Mouse (Mus musculus) stomach, postnatal 0 days (tissue): ENCODE measurements around the gene Plcb1. TPM values are rescaled to one million over a fixed set of nuclear protein-coding genes. Genes with fewer than 3 reads are reported as not detected.

Experiments used
- ATAC-seq: fragments of 200-750 bp; cut with Nextera tagmentation; 2 replicates; pipeline ENCODE4 v1.8.0; 2017; ENCODE audit not compliant: low FRiP score, low TSS enrichment
- DNase-seq: peaks from one replicate; pipeline ENCODE4 v3.0.0-alpha.2; 2016; ENCODE audit warnings: low spot score
- H3K27ac ChIP-seq: fragments of 300-500 bp; sonication (generic); replicated peaks from 2 replicates; pipeline ENCODE4 v1.5.1; 2014; ENCODE audit warnings: mild to moderate bottlenecking, control low read depth
- H3K27me3 ChIP-seq: fragments of 300-500 bp; sonication (generic); 2 replicates; pipeline ENCODE4 v1.6.1; 2014; ENCODE audit warnings: low read length; ENCODE audit not compliant: control insufficient read depth, insufficient read depth
- H3K36me3 ChIP-seq: fragments of 300-500 bp; sonication (generic); 2 replicates; pipeline ENCODE4 v1.6.1; 2014; ENCODE audit warnings: low read length, mixed read lengths; ENCODE audit not compliant: control insufficient read depth, insufficient read depth
- H3K4me1 ChIP-seq: fragments of 300-500 bp; sonication (generic); replicated peaks from 2 replicates; pipeline ENCODE4 v1.6.1; 2014; ENCODE audit warnings: antibody characterized with exemption; ENCODE audit not compliant: control insufficient read depth, insufficient read depth
- H3K4me2 ChIP-seq: fragments of 300-500 bp; sonication (generic); replicated peaks from 2 replicates; pipeline ENCODE4 v1.6.1; 2014; ENCODE audit warnings: low read depth, mild to moderate bottlenecking, control low read depth, moderate library complexity
- H3K4me3 ChIP-seq: fragments of 300-500 bp; sonication (generic); 2 replicates; pipeline ENCODE4 v1.5.1; 2014; ENCODE audit warnings: low read depth, low read length, control low read depth
- H3K9ac ChIP-seq: fragments of 300-500 bp; sonication (generic); 2 replicates; pipeline ENCODE4 v1.6.1; 2014; ENCODE audit warnings: mild to moderate bottlenecking, low read length, control low read depth, mixed read lengths
- H3K9me3 ChIP-seq: fragments of 300-500 bp; sonication (generic); 2 replicates; pipeline ENCODE4 v1.6.1; 2016; ENCODE audit warnings: low read length; ENCODE audit not compliant: control insufficient read depth
- CTCF ChIP-seq: IDR thresholded peaks from 2 replicates; pipeline ENCODE4 v1.5.1; 2016; ENCODE audit warnings: antibody characterized with exemption, low read depth, mild to moderate bottlenecking, moderate library complexity
- EP300 ChIP-seq: optimal IDR thresholded peaks from 2 replicates; pipeline ENCODE3; 2016; ENCODE audit warnings: antibody characterized with exemption
- WGBS: fragments of 180-500 bp; shearing (Covaris S2); extraction: QIAGEN DNeasy Blood & Tissue Kit; methylation state at CpG from one replicate; pipeline ENCODE4 v1.1.7; 2014; 5-methylcytosine and 5-hydroxymethylcytosine counted together
- polyA plus RNA-seq: library from polyadenylated mRNA; unstranded; fragments of >200 nt; fragmentation: Nextera tagmentation; extraction: Ambion mirVana; gene quantifications from 2 replicates; pipeline ENCODE4 v1.2.1, GENCODE M21; 2015

Plcb1 gene
- polyA plus RNA-seq, 1 experiment from 2014 or later, result 7.0 TPM

DNA sequence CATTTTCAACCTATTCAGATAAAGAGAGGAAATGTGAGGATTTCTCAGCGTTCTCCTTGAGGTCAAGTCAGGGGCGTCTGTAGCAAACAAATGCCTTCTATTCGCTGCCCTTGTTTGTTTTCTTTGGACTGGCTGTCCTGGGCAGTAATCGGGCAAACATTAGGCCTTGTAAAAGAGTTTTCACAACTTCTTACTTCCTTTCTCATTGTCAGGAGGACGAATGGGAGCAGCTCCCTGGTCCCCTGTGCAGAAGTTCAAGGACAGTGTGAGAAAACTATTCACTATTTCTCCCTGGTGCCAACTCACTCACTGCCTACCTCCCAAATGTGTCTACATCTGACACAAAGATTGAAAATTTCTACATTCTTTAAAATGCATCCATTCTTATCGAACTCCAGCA lies 188.8 kb downstream of the Plcb1 start:
- no peak overlapping the region for H3K9ac ChIP-seq

DNA sequence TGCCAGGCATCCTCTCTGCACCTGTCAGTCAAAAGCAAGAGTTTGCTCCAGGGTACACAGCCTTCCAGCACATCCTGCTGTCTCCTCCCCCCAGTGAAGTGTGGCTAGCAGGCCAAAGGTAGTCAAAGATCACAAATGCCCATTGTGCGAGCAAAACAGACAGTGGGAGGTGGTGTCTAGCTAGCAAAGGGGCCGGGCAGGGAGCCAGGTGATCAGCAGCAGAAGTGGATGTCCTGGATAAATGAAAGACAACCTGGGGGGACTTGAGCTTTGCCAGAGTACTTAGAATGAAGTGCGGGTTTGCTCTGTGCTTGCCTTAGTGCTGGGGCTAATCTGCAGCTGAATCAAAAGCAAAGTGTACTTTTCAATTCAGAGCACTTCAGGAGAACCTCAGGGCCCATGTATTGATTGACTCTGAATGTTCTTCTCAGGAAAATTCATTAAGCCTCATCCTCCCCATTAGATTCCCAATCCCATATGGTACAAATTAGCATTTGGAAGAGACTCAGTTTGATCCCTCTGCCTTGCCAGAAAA lies 191.0 kb downstream of the Plcb1 start:
- H3K9me3 ChIP-seq, result no peaks in the 10 kb centered on the region
- 54% methylated on average over 3 of the region's 3 CpGs for WGBS
- no peak overlapping the region for H3K9ac ChIP-seq
- H3K36me3 ChIP-seq, result no peaks in the 10 kb centered on the region
- no peak overlapping the region for H3K27ac ChIP-seq
- ATAC-seq (no peak), DNase-seq (no peak)
- H3K4me2 ChIP-seq, result no peak overlapping the region
- H3K4me3 ChIP-seq, result no peak overlapping the region
- no peaks in the 10 kb centered on the region for H3K4me1 ChIP-seq
- TF ChIP-seq EP300 (no peak), CTCF (no peak)
- H3K27me3 ChIP-seq, result no peaks in the 10 kb centered on the region

More for the DNA sequence above, 188.8 kb downstream of the Plcb1 start:
- Histone ChIP-seq H3K27ac (no peak overlapping the region), H3K4me2 (no peak overlapping the region), H3K36me3 (no peaks in the 10 kb centered on the region), H3K27me3 (no peaks in the 10 kb centered on the region), H3K4me3 (no peak overlapping the region), H3K9me3 (no peaks in the 10 kb centered on the region), H3K4me1 (no peaks in the 10 kb centered on the region)
- DNase-seq (no peak), ATAC-seq (no peak)
- 42% methylated on average over 6 of the region's 6 CpGs for WGBS
- no peak for TF ChIP-seq CTCF
- no peak for TF ChIP-seq EP300

DNA sequence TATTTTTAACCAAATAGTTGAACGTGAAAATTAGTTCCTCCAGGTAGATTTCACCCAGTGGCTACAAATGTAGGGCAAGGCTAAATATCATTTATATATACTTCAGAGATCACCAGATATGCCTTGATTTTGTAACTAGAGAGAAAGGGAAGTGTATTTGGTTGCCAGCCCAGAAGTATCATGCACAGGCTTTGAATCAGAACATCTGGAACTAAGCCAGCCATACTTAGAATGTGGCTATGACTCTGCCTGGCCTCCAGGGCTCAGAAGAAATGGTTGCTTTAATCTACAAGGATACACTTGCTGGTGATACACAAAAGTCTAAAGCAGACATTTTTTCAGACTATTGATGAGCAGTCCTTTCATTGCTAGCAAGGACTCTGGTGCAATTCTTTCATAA lies 191.8 kb downstream of the Plcb1 start:
- H3K9me3 ChIP-seq, result no peaks in the 10 kb centered on the region
- no peak overlapping the region for H3K27ac ChIP-seq
- ATAC-seq (no peak), DNase-seq (no peak)
- no peaks in the 10 kb centered on the region for H3K27me3 ChIP-seq
- H3K4me1 ChIP-seq, result no peaks in the 10 kb centered on the region
- H3K36me3 ChIP-seq, result no peaks in the 10 kb centered on the region
- no peak overlapping the region for H3K9ac ChIP-seq
- H3K4me3 ChIP-seq, result no peak overlapping the region
- 82% methylated on average over 1 of the region's 1 CpGs for WGBS
- no peak overlapping the region for H3K4me2 ChIP-seq
- TF ChIP-seq EP300, result no peak
- TF ChIP-seq CTCF, result no peak

DNA sequence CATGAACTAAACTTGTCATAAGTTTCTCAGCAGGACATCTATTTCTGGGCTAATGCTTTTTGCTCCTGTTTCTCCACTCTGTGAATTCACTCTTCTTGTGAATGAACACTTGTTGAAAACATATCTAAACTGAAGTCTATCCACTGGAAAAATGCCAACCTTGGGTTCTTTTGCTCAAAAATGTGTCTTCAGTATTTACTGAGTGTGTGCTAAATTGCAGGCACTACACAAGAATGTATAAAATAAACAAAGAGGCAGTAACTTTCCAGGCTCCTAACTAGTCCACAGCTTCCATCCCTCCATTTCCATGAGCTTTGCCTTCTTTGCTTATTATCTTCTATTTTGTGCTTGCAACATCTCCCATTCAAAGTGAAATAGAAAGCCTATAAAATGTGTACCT lies 195.5 kb downstream of the Plcb1 start:
- no peak overlapping the region for H3K4me3 ChIP-seq
- DNase-seq (no peak), ATAC-seq (no peak)
- no peaks in the 10 kb centered on the region for H3K4me1 ChIP-seq
- TF ChIP-seq CTCF (no peak), EP300 (no peak)
- H3K27me3 ChIP-seq, result no peaks in the 10 kb centered on the region
- H3K36me3 ChIP-seq, result no peaks in the 10 kb centered on the region
- no peak overlapping the region for H3K4me2 ChIP-seq
- H3K9ac ChIP-seq, result no peak overlapping the region
- H3K9me3 ChIP-seq, result no peaks in the 10 kb centered on the region
- H3K27ac ChIP-seq, result no peak overlapping the region

GRCm38 (mm10) chr2:134984884-134985283 lies 199.0 kb downstream of the Plcb1 start:
- Histone ChIP-seq H3K4me2 (no peak overlapping the region), H3K4me3 (no peak overlapping the region), H3K9ac (no peak overlapping the region), H3K4me1 (no peaks in the 10 kb centered on the region), H3K27me3 (no peaks in the 10 kb centered on the region), H3K9me3 (no peaks in the 10 kb centered on the region), H3K36me3 (no peaks in the 10 kb centered on the region), H3K27ac (no peak overlapping the region)
- WGBS, result 91% methylated on average over 3 of the region's 3 CpGs
- TF ChIP-seq EP300 (no peak), CTCF (no peak)
- DNase-seq, result no peak
- ATAC-seq, result no peak

- WGBS, result 73% methylated on average over 5 of the region's 5 CpGs
- TF ChIP-seq EP300 (no peak), CTCF (no peak)
- H3K9ac ChIP-seq, result no peak overlapping the region
Observed at GRCm38 (mm10) chr2:134987978-134988377, 202.1 kb downstream of the Plcb1 start.

More at GRCm38 (mm10) chr2:134987978-134988377, 202.1 kb downstream of the Plcb1 start:
- no peaks in the 10 kb centered on the region for H3K36me3 ChIP-seq
- H3K27ac ChIP-seq, result no peak overlapping the region
- no peaks in the 10 kb centered on the region for H3K4me1 ChIP-seq
- no peaks in the 10 kb centered on the region for H3K27me3 ChIP-seq
- DNase-seq (no peak), ATAC-seq (no peak)
- H3K9me3 ChIP-seq, result no peaks in the 10 kb centered on the region
- no peak overlapping the region for H3K4me3 ChIP-seq
- H3K4me2 ChIP-seq, result no peak overlapping the region
